Mouse (Mus musculus): ENCODE measurements around the gene Ms4a18.

Ms4a18 gene

DNA sequence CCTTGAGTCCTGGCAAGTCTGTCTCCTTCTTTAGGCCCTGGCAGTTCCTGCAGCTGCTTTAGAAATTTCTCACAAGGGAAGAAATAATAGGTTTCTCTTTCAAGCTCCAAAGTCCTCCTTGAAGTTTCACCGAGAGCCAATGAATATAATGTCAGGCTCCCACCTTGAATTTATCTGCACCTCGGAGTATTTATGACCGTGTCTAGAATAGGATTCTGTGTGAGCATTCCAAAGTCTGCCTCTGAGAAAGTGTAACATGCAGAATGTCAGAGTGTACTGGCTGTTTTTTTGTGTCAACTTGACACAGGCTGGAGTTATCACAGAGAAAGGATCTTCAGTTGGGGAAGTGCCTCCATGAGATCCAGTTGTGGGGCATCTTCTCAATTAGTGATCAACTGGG is at the start of gene Ms4a18:
Gene Ms4a18 (minus strand): TSS at position 141 of the 400 bp plus-strand sequence.
- DNase-seq (ENCODE audit: low spot score in 2 of 2) = no peak

DNA sequence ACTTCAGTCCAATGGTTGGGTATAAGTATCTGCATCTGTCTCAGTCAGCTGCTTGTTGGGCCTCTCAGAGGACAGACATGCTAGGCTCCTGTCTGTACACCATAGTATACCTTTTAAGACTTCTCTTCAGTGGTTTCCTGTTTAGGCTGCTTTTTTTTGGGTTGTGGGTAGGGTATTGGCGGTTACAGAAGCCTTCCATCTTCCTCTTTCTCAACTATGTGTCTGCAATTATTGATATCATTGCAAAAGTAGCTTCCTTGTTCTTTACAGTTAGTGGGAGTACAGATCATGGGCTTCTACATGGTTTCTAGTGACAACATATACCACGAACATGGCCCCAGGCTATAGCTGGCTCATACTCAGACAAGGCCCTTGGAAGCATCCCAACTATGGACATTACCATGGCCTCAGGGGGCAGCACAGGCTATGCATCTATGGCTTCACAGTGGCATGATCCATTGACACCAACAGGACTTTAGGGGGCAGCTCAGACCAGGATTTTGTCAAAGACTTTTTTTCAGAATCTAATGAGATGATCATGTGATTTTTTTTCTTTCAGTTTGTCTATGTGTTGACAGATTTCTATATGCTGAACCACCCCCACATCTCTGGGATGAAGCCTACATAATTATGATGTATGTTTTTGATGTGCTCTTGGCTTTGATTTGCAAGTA is 47.5 kb upstream of the Ms4a18 start:
- no peak for DNase-seq (ENCODE audit: low spot score in 2 of 2)

DNA sequence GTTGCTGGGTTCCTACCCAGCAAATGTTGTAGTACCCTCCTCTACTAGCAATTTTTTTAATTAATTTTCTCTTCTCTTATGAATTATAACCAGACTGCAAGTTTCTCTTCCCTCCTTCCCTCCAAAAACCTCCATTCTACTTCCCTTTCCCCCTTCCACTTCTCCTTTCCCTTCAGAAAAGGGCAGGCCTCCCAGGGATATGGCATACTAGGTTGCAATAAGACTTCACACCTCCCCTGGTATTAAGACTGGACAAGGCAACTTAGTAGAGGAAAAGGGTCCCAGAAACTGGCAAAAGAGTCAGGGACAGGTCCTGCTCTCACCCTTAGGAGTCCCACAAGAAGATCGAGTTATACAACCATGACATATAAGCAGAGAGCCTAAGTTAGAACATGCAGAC is 43.1 kb upstream of the Ms4a18 start:
- no peak for DNase-seq (ENCODE audit: low spot score in 2 of 2)

DNA sequence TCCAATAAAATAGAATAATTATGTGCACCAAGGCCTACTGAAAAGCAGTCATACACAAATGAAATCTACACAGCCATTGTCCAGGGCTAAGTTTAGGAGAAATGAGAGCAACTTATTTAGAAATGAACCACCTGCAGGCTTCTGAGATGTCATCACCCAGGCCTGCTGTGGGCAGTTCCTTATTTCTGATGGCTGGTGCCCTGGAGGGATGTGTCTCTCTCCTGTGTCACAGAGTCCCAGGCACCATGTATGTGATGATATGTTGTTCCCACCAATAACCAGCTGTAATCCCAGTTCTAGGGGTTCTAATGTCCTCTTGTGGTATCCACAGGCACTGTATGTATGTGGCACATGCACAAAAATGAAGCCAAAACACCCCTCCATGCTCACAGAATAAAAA is 42.1 kb upstream of the Ms4a18 start:
- DNase-seq (ENCODE audit: low spot score in 2 of 2) = no peak

DNA sequence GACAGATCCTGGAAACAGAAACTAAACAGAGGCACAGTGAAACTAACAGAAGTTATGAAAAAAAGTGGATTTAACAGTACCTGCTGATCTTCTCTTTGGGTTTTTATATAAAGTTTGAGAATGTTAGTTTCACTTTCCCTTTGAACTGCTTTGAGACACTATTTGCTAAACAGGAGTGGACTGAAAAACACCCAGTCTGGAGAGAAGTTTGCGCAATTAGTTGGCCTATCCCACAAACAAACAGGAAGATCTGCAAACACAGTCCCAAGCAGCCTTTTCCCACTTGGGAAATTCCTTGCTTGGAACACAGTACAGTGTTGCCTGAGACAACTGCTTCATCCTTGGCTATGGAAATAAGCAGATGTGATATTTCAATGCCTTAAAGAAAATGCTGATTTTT is 37.9 kb upstream of the Ms4a18 start:
- peak; percentile 82 to 84 for DNase-seq (ENCODE audit: low spot score in 2 of 2)

DNA sequence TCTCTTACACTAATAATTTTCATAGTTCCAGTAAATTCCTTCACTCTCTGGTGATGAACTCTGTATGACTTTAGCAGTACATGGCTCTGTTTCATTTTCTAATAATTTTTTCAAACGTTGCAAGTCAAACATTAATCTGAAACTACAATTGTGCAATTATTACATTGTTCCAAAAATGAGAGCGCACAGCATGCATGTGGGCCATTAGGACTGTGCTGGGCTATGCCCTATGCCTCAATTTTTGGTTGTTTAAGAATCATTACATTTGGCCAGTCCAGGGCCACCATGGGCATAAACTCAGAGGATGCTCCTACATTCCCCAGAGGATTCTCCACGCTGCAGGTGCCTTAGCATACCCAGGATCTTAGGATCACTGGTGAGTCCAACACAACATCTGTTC is 35.4 kb upstream of the Ms4a18 start:
- DNase-seq (ENCODE audit: low spot score in 2 of 2) = no peak

DNA sequence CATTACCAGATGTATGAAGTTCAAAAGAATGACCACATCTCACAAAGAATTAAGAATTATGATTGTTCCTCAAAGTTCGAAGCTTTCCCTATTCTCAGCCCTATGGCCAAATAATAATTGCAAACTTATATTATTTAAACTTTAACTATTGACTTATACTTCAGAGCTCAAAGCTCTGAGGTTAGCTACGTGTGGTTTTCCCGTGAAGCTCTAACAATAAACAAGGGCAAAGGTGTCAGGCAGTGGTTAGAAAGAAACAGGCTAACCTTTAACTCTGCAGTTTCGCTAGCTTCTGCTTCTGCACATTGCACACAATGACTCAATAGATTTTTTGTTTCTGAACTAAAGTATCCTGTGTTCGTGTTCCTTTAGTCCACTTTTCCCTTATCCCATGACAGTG is 35.0 kb upstream of the Ms4a18 start:
- DNase-seq (ENCODE audit: low spot score in 2 of 2) = no peak

DNA sequence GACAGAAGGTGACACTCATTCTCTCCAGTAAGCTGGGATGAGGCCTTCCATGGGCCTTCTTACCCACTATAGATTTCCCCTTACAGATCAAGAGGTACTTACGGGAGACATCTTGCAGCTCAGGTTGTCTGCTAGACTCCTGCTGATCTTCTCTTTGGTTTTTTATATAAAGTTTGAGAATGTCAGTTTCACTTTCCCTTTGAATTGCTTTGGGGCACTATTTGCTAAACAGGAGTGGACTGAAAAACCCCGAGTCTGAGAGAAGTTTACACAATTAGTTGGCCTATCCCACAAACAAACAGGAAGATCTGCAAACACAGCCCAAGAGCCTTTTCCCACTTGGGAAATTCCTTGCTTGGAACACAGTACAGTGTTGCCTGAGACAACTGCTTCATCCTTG is 32.5 kb upstream of the Ms4a18 start:
- peak; percentile 47 to 68 for DNase-seq (ENCODE audit: low spot score in 2 of 2)

DNA sequence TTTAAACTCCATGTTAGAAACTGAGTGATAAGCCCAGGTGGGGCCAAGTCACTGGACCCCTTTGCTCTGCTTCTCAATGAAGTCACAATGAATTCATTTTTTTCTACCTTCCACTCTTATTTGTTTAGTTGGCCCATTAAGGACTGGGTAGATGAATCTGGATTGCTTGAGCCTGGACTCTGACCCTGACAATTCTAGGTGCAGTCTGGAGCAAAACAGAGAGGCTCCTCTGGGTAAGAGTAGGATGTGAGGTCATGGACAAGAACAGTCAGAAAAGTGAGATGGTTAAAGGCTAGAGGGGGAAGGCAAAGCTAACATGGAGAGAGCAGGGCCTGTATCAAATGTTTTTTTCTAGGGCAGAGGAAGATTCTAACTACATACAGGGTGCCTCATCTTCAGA is 31.6 kb upstream of the Ms4a18 start:
- DNase-seq (ENCODE audit: low spot score in 2 of 2) = no peak

DNA sequence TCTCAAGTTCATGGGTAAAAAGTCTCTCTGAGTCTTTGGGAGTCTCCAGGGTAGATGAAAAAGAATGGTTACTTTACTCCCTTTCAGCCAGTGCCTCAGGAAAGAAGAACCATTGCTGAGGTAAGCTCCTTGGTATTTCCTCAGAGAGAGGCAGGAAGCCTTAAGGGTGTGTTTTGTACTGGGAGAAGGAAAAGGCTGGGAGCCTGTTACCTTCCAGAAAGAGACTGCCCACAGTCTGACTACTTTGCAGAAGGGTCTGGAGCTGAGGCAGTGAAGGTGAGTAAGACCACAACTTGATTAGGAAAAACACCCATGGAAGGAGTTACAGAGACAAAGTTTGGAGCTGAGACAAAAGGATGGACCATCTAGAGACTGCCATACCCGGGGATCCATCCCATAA is 30.7 kb upstream of the Ms4a18 start:
- peak; percentile 38 to 66 for DNase-seq (ENCODE audit: low spot score in 2 of 2)

DNA sequence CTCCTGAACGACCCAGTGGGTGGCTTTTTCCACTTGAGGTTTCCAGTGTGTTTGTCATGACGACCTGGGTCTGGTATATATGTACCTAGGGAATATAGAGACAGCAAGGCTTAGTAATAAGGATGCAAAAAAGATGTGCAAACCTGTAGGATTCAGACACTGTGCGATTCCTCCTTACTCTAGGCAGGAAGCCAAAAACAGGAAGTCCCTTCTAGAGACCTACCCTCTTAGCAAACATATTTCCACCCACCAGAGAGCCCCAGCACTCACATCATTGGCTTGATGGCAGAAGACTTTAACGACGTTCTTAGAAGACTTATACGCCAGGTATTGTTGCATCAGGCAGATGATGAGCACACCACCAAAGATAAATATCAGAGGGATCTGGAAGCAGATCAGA is 30.2 kb upstream of the Ms4a18 start:
- peak in 1 of 2 experiments; percentile 33 for DNase-seq (ENCODE audit: low spot score in 2 of 2)

DNA sequence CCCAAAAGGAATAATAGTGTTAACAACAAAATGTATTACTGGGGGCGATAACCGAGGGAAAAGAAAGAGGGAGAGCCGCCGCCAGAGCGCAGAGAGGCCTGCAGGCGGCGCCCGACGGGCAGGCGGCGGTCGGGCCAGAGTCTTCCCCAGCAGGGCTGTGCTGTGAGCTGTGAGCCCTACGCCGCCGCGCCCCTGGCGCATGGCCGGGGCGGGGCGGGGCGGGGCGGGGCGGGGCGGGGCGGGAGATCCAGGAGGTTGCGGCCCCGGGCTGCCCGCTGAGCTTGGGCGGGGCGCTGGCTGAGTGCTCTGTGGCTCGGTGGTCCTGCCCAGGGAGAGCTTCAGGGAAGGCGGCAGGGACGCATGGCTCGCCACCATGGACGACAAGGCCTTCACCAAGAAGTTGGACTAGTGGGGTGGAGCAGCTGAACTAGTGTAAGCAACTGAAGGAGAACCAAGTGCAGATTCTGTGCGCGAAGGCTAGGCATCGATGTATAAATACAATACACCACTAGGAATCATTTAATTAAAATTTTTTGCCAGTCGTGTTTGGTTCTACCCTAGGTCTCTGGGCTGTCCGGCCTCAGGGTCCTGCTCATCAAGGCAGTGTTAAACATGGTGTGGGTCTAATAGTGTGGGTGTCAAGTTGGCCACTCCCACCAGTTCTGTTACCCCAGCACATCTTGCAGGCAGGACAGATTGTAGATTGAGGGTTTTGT is 27.3 kb upstream of the Ms4a18 start:
- DNase-seq (ENCODE audit: low spot score in 2 of 2) = peak; percentile 54 to 66

DNA sequence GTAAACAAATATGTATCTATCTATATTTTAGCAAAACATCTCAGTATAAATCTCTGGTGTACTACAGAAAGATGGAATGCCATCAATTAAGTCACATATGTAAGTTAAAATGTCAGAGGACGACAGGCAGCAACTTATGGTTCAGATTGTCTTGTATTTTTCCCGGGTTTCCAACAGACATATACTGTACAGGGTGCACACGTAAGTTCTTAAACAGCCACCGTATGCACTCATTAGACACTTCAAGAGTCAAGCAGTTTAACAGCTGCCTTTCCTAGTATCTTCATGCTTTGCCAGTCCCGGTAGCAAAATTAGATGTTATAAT is 26.8 kb upstream of the Ms4a18 start:
- no peak for DNase-seq (ENCODE audit: low spot score in 2 of 2)

DNA sequence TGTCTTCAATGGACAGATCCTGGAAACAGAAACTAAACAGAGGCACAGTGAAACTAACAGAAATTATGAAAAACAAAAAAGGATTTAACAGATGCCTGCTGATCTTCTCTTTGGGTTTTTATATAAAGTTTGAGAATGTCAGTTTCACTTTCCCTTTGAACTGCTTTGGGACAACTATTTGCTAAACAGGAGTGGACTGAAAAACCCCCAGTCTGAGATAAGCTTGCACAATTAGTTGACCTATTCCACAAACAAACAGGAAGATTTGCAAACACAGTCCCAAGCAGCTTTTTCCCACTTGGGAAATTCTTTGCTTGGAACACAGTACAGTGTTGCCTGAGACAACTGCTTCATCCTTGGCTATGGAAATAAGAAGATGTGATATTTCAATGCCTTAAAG is 19.7 kb upstream of the Ms4a18 start:
- no peak for DNase-seq (ENCODE audit: low spot score in 2 of 2)

DNA sequence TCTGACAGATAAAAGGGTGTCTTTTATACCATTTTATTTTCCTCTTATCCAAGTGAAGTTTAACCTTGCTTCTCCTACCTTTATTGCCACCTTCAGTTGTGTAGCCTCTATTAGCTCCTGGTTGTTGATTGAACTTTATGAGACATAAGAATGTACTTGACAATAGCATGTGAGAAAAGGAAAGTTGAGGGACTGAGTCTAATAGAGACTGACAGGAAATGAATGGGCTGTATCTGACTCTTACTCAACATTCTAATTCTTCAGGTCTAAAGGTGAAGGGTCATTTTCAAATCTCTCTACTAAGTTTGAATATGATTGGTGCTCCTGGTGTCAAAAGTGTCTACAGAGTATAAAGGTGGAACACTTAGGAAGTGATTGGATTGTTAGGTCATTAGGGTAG is 4.6 kb upstream of the Ms4a18 start:
- DNase-seq (ENCODE audit: low spot score in 2 of 2) = no peak

DNA sequence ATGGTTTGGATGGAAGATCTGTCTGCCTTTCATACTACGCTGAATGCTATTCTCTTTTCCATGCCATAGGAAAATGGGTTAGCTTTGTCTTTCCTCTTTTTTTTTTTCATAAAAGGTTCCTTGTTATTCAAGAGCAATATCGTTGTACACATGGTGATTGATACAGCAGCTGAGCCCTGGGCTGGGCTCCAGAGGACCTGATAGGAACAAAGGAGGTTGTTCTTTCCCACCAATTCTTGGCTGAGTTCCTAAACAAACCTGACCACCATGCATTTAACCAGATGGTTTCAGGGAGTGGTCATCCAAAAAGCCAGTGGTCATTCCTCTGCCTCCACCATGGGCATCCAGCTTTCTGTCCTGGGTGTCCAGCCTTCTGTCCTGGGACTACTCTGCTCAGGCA is 580 bp downstream of the Ms4a18 start:
- DNase-seq (ENCODE audit: low spot score in 2 of 2) = peak; percentile 6 to 55

DNA sequence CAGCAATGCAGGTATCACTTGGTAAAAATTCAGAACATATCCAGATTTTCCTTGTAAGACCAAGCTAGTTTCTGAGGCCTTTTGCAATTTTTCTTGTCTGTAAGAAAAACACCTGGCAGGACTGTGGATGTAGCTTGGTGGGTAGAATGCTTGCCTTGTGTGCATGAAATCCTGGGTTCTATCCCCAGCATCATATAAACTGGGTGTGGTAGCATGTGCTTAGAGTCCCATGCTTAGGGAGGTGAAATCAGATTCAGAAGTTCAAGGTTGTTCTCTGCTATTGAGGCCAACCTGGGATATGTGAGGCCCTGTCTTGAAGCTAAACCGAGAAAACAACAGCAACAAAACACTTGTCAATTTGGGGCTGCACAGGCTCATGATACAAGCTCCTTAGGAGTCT is 1.8 kb downstream of the Ms4a18 start:
- no peak for DNase-seq (ENCODE audit: low spot score in 2 of 2)

DNA sequence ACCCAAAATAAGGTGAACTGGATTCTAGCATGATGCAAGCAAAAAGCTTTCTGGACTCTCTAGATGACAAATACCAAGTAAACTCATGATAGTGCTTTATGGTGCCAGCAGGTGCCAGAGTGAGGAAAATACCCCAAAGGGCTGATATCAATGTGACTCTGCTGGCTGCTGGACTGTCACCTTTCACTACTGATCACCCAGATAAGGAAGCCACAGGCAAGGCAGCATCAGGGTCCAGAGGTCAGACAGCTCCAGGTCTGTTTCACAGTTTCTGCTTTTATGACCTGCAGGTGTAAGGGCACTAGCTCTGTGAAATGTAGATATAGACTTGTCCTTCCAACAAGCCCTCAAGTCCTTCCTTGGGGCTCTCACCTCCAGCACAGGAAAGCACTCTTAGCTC is 2.4 kb downstream of the Ms4a18 start:
- DNase-seq (ENCODE audit: low spot score in 2 of 2) = no peak

DNA sequence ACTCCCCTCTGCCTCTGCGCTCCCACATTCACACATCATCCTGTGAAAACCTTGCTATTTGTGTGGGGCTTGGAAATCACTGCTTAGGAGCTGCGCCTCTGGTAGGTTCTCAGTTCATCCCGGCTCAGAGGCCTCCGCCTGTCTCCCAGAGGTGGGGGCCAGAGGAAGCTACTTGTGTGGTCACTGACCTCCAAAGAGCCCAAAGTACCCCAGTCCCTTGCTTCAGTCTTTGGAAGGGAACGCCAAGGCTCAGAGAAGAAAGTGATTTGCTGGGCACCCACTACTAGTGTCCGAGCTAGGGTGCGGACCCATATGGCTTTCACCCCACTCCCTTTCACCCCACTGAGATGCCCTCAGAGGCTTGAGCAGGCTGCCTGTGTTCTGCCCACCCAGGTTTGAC is 24.7 kb downstream of the Ms4a18 start, which contains the start of gene Ms4a15:
Gene Ms4a15 (minus strand): TSS at position 101 of the 400 bp plus-strand sequence.
- no peak for DNase-seq (ENCODE audit: low spot score in 2 of 2)

DNA sequence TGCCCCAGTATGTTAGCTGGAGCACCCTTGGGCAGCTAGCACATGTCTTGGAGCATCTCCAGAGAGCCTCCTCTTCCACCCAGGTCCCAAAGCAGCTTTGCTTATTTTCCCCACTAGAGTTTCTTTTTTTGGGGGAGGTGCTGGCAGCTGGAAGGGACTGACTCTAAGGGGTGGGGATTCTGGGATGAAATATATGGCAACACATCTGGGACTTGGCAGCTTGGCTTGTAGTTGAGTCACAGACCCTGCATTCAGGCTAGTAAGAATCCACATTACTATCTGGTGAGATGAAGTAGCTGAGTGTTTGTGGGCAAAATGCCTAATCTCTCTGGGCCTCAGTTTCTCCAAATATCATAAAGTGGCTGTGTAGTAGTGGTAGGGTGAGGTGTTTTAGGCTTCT is 25.9 kb downstream of the Ms4a18 start:
- no peak for DNase-seq (ENCODE audit: low spot score in 2 of 2)

DNA sequence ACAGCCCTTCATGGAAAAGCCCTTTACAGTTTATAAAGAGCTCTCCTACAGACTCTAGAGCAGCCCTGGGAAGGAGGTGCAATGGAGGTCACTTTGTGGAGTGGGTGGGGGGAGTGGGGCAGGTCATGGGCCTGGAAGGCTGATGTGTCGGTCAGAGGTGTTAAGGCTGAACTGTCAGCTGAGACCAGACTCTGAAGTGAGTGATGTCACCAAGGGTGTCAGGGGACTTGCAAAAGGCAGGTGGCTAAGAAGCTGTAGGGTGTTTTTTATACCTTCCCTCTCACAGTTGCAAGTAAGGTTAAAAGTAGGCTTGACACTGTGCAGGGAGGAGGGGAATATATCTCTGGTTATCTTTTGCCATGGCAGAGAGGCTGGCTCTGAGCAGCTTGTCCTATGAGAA is 27.1 kb downstream of the Ms4a18 start:
- DNase-seq (ENCODE audit: low spot score in 2 of 2) = no peak

DNA sequence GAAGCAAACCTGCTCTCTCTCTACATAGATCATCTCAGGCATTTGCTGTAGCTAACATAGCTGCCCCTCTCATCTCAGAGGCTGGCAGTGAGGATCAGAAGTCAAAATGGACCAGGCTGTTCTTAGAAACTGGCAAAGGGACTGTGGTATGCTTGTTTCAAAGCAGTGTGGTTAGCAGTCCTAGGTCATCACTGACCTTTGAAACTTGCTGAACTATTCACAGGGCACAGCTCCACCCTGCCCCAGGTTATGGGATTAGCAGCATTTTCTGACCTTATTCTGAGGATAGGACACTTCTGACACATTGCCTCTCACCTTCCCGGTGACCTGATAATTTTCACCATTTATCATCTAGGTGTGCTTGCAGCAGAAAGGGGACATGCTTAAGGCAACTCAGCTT is 29.3 kb downstream of the Ms4a18 start:
- DNase-seq (ENCODE audit: low spot score in 2 of 2) = no peak

DNA sequence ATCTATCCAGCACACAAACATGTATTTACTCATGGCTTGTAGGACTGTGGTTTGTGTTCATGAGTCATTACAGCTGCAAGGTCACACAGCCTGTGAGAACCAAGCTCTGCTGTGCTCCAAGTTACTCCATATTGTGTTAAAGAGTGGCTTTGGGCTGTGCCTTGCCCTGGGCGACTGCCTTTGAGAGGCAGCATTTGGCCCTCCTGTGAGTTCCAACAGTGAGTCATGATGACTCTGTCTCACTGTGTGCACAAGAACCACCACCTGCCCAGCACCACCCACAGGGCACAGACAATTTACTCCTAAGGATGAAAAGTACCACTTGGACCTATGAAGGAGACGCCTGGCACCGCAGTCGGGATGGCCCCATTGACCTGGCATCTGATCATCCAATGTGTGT is 31.9 kb downstream of the Ms4a18 start:
- no peak for DNase-seq (ENCODE audit: low spot score in 2 of 2)

DNA sequence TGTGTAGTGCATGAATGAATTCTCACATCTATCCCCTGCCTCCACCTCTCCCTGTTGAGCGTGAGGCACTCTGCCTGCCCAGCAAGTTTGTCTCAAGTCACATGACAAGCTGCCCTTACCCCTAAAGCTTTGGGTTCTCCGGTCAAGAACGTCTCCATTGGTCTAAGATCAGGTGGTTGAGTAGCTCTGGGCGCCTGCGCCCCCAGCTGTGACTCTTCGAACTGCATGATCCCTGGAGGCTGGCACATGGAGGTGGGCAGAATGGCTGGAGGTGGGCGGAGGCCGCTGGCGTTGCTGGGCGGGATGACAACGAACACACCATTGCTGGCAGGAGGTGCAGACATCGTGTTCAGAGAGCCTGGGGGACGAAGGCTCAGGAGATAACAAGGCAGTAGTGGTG is 33.3 kb downstream of the Ms4a18 start:
- no peak for DNase-seq (ENCODE audit: low spot score in 2 of 2)
